Mouse (Mus musculus): ENCODE results near the gene Pgp. TPM values are rescaled to one million over a fixed set of nuclear protein-coding genes. Genes with fewer than 3 reads are reported as not detected.

Pgp gene
- polyA plus RNA-seq, 1 experiment, result 597 TPM

DNA sequence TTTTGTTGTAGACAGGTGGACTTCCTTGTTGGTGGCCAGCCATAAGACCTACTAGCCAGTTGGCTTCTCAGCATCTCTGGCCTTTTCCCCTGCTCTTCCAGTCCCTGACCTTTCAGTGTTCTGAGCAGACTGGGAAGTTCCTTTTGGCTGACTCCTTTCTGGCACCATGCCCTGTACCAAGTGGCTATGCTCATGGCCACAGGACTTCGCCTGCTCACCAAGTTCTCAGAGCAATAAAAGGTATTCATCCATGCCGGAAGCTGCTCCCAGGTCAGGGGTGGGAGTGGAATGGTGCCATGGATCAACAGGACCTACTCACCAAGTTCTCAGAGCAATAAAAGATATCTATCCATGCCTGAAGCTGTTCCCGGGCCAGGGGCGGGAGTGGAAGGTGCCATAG lies 2.3 kb downstream of the Pgp start:
- TF ChIP-seq CTCF (IDR thresholded peaks at IDR 0.05; ENCODE audit: control insufficient read depth, insufficient read depth, insufficient replicate concordance, low read depth, low read length) (no peak), POLR2A (IDR thresholded peaks at IDR 0.05; ENCODE audit: control insufficient read depth, low read depth, low read length) (peak; percentile 28; the same call in 1 of the 2 replicates)
- H3K36me3 ChIP-seq (ENCODE audit: control insufficient read depth, insufficient read depth, low read length), result peaks cover 2% of the 10 kb centered on the region
- peak overlapping the region; percentile 57 for H3K4me3 ChIP-seq (ENCODE audit: control insufficient read depth, low read depth, low read length)
- no peaks in the 10 kb centered on the region for H3K27me3 ChIP-seq (ENCODE audit: control insufficient read depth, insufficient read depth, low read length)
- H3K27ac ChIP-seq (ENCODE audit: control insufficient read depth, insufficient read depth, low read depth, low read length), result peak overlapping the region; percentile 67
- H3K4me1 ChIP-seq (ENCODE audit: control insufficient read depth, insufficient read depth, low read length), result peaks cover 19% of the 10 kb centered on the region

DNA sequence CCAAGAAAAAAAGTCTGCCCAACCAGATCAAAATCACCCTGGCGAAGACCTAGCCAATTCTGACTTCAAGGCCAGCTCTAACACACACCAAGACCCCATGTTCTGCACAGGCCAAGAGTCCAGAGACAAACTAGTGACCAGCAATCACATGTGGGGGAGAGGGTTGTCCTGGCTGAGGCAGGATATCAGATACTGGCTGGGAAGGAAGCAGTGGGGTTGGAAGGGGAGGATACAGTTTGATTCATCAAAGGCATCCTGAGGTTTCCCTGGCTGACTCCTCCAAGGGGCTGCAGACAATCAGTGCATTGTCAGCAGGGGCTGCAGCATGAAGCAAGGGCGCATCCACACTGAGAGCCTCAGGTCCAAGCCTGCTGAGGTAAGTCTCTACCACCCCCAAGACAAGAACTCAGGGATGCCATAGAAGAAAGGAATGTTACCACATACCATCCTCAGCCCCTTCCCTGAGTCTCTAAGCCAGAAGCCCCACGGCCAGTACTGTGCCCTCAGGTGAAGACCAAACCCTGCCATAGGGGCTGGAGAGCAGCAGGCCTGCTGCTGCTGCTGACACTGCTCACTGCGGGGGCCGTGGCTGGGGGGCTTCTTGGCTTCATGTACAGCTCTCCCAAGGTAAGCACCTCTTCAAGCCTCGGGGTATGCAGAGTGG lies 3.6 kb downstream of the Pgp start, which contains the start of gene Bricd5:
Gene Bricd5 (plus strand): TSS at position 273 of the 664 bp plus-strand sequence.
- peak within 1 kb of the TSS; percentile 67 for H3K27ac ChIP-seq (ENCODE audit: control insufficient read depth, insufficient read depth, low read depth, low read length)
- no peaks in the 10 kb centered on the region for H3K27me3 ChIP-seq (ENCODE audit: control insufficient read depth, insufficient read depth, low read length)
- H3K4me3 ChIP-seq (ENCODE audit: control insufficient read depth, low read depth, low read length), result peak within 1 kb of the TSS; percentile 57
- peaks cover 2% of the 10 kb centered on the region for H3K36me3 ChIP-seq (ENCODE audit: control insufficient read depth, insufficient read depth, low read length)
- TF ChIP-seq CTCF (IDR thresholded peaks at IDR 0.05; ENCODE audit: control insufficient read depth, insufficient read depth, insufficient replicate concordance, low read depth, low read length) (no peak), POLR2A (IDR thresholded peaks at IDR 0.05; ENCODE audit: control insufficient read depth, low read depth, low read length) (peak; percentile 34; the same call in 1 of the 2 replicates)
- peaks cover 25% of the 10 kb centered on the region for H3K4me1 ChIP-seq (ENCODE audit: control insufficient read depth, insufficient read depth, low read length)

DNA sequence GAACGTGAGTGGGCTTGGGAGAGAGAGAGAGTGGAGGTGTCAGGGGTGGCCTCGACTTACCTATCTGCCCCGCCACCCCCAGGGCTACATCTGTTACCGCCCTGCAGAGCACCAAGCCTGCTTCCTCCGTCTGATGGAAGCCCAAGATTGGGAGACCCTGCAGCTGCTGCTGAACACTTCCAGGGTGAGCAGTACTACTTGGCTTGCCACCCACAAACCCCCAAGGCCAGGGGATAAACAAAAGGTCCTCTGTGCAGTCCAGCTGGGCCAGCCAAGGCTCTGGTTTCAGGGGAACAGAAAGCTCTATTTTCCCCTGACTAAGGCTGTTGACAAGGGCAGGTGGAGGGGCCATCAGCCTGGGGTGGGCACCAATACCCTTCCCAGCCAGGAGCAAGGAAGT lies 4.4 kb downstream of the Pgp start:
- peaks cover 2% of the 10 kb centered on the region for H3K36me3 ChIP-seq (ENCODE audit: control insufficient read depth, insufficient read depth, low read length)
- peak overlapping the region; percentile 44 for H3K27ac ChIP-seq (ENCODE audit: control insufficient read depth, insufficient read depth, low read depth, low read length)
- no peak overlapping the region for H3K4me3 ChIP-seq (ENCODE audit: control insufficient read depth, low read depth, low read length)
- H3K4me1 ChIP-seq (ENCODE audit: control insufficient read depth, insufficient read depth, low read length), result peaks cover 25% of the 10 kb centered on the region
- H3K27me3 ChIP-seq (ENCODE audit: control insufficient read depth, insufficient read depth, low read length), result no peaks in the 10 kb centered on the region
- TF ChIP-seq POLR2A (IDR thresholded peaks at IDR 0.05; ENCODE audit: control insufficient read depth, low read depth, low read length) (no peak), CTCF (IDR thresholded peaks at IDR 0.05; ENCODE audit: control insufficient read depth, insufficient read depth, insufficient replicate concordance, low read depth, low read length) (no peak)

DNA sequence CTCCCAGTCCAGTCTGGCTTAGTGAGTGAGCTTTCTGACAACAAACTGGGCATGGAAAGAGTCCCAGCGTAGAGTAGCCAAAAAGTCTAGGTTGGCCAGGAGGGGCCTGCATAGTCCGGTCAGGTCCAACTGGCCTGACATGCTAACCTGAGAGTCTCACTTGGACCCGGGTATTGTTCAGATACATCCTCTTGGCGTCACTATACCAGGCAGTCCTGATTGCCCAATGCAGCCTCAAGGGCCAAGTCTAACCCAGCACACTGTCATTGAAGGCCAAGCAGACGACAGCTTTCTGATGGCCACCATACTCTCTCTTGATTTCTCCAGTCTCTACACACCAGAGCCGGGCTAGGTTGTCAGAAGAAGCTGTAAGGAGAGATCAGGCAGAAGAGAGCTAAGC lies 5.4 kb downstream of the Pgp start:
- Histone ChIP-seq H3K36me3 (ENCODE audit: control insufficient read depth, insufficient read depth, low read length) (peaks cover 2% of the 10 kb centered on the region), H3K4me3 (ENCODE audit: control insufficient read depth, low read depth, low read length) (no peak overlapping the region), H3K4me1 (ENCODE audit: control insufficient read depth, insufficient read depth, low read length) (peaks cover 30% of the 10 kb centered on the region), H3K27me3 (ENCODE audit: control insufficient read depth, insufficient read depth, low read length) (no peaks in the 10 kb centered on the region), H3K27ac (ENCODE audit: control insufficient read depth, insufficient read depth, low read depth, low read length) (no peak overlapping the region)
- no peak for TF ChIP-seq POLR2A (IDR thresholded peaks at IDR 0.05; ENCODE audit: control insufficient read depth, low read depth, low read length)
- no peak for TF ChIP-seq CTCF (IDR thresholded peaks at IDR 0.05; ENCODE audit: control insufficient read depth, insufficient read depth, insufficient replicate concordance, low read depth, low read length)

DNA sequence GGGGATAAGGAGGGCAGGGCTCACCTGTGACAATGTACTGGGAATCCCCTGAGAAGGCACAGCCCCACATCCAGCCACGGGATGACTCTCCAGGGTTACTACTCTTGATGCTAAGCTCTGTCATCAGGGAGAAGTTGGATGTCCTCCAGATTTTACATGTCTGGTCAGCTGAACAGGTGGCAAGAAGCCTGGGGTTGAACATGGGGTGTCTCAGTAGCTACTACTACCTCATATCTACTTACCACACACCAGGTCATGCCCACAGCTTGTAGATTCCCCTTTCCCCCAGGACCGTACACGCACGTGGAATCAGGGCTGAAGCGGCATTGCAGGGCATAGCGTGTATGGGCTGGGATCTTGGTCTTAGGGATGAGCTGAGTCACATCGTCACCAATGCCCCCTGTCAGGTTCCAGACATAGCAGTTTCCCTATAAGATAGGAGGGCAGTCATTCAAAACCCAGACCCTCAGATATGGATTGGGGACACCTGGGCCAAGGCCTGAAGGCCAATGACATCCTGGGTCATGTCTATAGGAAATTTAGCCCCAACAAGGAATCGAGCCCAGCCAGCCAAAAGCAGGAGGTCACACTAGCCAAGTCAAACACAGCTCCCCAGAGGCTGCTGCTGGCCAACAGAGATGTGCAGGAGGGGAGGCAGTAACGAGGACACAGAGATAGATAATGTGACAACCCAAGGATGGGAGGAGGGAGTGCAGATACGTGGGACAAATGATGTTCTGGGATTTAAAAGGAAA lies 6.0 kb downstream of the Pgp start:
- Histone ChIP-seq H3K4me1 (ENCODE audit: control insufficient read depth, insufficient read depth, low read length) (peaks cover 27% of the 10 kb centered on the region), H3K27ac (ENCODE audit: control insufficient read depth, insufficient read depth, low read depth, low read length) (no peak overlapping the region), H3K4me3 (ENCODE audit: control insufficient read depth, low read depth, low read length) (no peak overlapping the region), H3K27me3 (ENCODE audit: control insufficient read depth, insufficient read depth, low read length) (no peaks in the 10 kb centered on the region), H3K36me3 (ENCODE audit: control insufficient read depth, insufficient read depth, low read length) (peaks cover under 1% of the 10 kb centered on the region)
- TF ChIP-seq CTCF (IDR thresholded peaks at IDR 0.05; ENCODE audit: control insufficient read depth, insufficient read depth, insufficient replicate concordance, low read depth, low read length), result no peak
- no peak for TF ChIP-seq POLR2A (IDR thresholded peaks at IDR 0.05; ENCODE audit: control insufficient read depth, low read depth, low read length)

DNA sequence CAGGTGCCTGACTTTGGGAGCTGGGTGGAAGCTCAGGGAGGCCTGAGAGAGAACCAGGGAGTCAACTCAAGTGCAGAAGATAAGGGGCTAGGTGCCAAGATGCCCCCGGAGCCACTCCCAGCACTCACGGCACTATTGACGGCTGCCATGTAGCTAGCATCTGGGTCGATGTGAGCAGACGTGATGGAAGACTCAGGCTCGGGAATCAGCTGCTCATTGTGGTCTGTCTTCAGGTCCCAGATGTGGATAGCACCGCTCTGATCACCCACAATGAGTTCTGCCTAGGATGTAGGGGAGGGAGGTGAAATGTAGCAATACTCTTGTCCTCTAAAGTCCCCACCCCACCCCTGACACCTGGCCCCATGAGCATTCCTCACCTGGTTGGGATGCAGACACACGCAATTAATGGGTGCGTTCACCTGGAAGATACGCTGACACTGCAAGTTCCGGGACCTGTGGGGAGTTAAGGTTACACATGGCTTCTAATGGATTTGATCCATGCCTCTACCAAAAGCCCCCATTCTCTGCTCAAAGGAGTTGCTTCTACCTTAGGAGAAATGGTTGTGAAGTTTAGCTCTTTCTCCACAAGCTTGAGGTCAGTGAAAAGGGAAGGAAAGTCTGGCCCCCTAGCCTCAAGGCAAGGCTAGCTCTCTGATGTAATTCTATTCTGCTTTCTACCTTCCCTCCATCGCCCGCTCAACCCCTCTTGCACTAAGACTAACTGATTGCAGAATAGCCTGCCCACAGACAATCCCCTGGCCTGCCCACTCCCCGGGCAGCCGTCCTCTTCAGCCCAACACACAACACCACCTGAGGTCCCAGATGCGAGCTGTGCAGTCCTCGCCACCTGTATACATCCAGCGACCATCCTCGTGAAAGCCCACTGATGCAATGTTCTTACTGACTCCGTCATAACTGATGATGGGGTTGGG lies 7.1 kb downstream of the Pgp start:
- H3K27ac ChIP-seq (ENCODE audit: control insufficient read depth, insufficient read depth, low read depth, low read length), result no peak overlapping the region
- H3K36me3 ChIP-seq (ENCODE audit: control insufficient read depth, insufficient read depth, low read length), result no peaks in the 10 kb centered on the region
- H3K4me3 ChIP-seq (ENCODE audit: control insufficient read depth, low read depth, low read length), result no peak overlapping the region
- no peak for TF ChIP-seq CTCF (IDR thresholded peaks at IDR 0.05; ENCODE audit: control insufficient read depth, insufficient read depth, insufficient replicate concordance, low read depth, low read length)
- no peak for TF ChIP-seq POLR2A (IDR thresholded peaks at IDR 0.05; ENCODE audit: control insufficient read depth, low read depth, low read length)
- H3K4me1 ChIP-seq (ENCODE audit: control insufficient read depth, insufficient read depth, low read length), result peaks cover 22% of the 10 kb centered on the region
- no peaks in the 10 kb centered on the region for H3K27me3 ChIP-seq (ENCODE audit: control insufficient read depth, insufficient read depth, low read length)
